Mouse (Mus musculus) cerebellum, adult 2 months (tissue): ENCODE data around the gene Arhgap15. TPM values are rescaled to one million over a fixed set of nuclear protein-coding genes. Genes with fewer than 3 reads are reported as not detected.

Source experiments
- DNase-seq, 2 experiments: peaks; one replicate each; pipeline ENCODE4 v3.0.0; 2021
- H3K27ac ChIP-seq: fragments of 200-500 bp; 2 replicates; pipeline ENCODE4 v1.5.1; 2012; ENCODE audit warnings: low read length, control low read depth, inconsistent platforms; ENCODE audit not compliant: insufficient read depth
- H3K27me3 ChIP-seq: fragments of 200-500 bp; 2 replicates; pipeline ENCODE4 v1.6.1; 2012; ENCODE audit warnings: inconsistent platforms, mild to moderate bottlenecking, low read length, moderate library complexity; ENCODE audit not compliant: control insufficient read depth, insufficient read depth
- H3K4me1 ChIP-seq: fragments of 200-500 bp; 2 replicates; pipeline ENCODE4 v1.6.1; 2011; ENCODE audit warnings: low read length; ENCODE audit not compliant: control insufficient read depth, insufficient read depth
- H3K4me3 ChIP-seq: fragments of 200-500 bp; replicated peaks from 2 replicates; pipeline ENCODE3; 2011; ENCODE audit warnings: mild to moderate bottlenecking, low read depth, low read length, control low read depth; ENCODE audit not compliant: insufficient read depth
- CTCF ChIP-seq: fragments of 200-500 bp; IDR thresholded peaks from 2 replicates; pipeline ENCODE4 v1.5.1; 2011; ENCODE audit warnings: low read depth, mild to moderate bottlenecking, control low read depth, low read length, moderate library complexity, borderline replicate concordance; ENCODE audit not compliant: insufficient read depth
- POLR2A ChIP-seq: fragments of 200-500 bp; IDR thresholded peaks from 2 replicates; pipeline ENCODE4 v1.6.1; 2011; ENCODE audit warnings: low read length, control low read depth, borderline replicate concordance; ENCODE audit not compliant: insufficient read depth
- WGBS: fragments of 180-500 bp; shearing (Covaris S2); methylation state at CpG from one replicate; pipeline ENCODE4 v1.1.7; 2018; 5-methylcytosine and 5-hydroxymethylcytosine counted together
- polyA plus RNA-seq: library from polyadenylated mRNA; depleted of rRNA; stranded (reverse); fragments of >200 nt; gene quantifications from 2 replicates; pipeline ENCODE4 v1.2.3, GENCODE M21; 2012

The Arhgap15 gene
- polyA plus RNA-seq, 1 experiment: 2.3 TPM

GRCm38 (mm10) chr2:43737546-43737945 lies 11.1 kb upstream of the Arhgap15 start:
- Histone ChIP-seq H3K4me3 (no peak overlapping the region), H3K27me3 (no peaks in the 10 kb centered on the region), H3K4me1 (no peaks in the 10 kb centered on the region), H3K27ac (no peak overlapping the region)
- TF ChIP-seq CTCF: no peak
- no peak for TF ChIP-seq POLR2A
- DNase-seq: no peak
- 91% methylated on average over 7 of the region's 7 CpGs for WGBS

GRCm38 (mm10) chr2:43738562-43739112 lies 10.0 kb upstream of the Arhgap15 start:
- 84% methylated on average over 10 of the region's 10 CpGs for WGBS
- DNase-seq: no peak
- Histone ChIP-seq H3K27ac (no peak overlapping the region), H3K4me3 (no peak overlapping the region), H3K4me1 (no peaks in the 10 kb centered on the region), H3K27me3 (no peaks in the 10 kb centered on the region)
- no peak for TF ChIP-seq POLR2A
- TF ChIP-seq CTCF: no peak

- no peaks in the 10 kb centered on the region for H3K4me1 ChIP-seq
- TF ChIP-seq POLR2A (no peak), CTCF (no peak)
- 91% methylated on average over 9 of the region's 9 CpGs for WGBS
- H3K27ac ChIP-seq: no peak overlapping the region
- H3K4me3 ChIP-seq: no peak overlapping the region
- no peak for DNase-seq
- H3K27me3 ChIP-seq: no peaks in the 10 kb centered on the region
These were observed 9.3 kb upstream of the Arhgap15 start for GRCm38 (mm10) chr2:43739190-43739818.

- 80% methylated on average over 3 of the region's 3 CpGs for WGBS
- DNase-seq: no peak
- TF ChIP-seq CTCF (no peak), POLR2A (no peak)
- no peaks in the 10 kb centered on the region for H3K27me3 ChIP-seq
- no peaks in the 10 kb centered on the region for H3K4me1 ChIP-seq
- no peak overlapping the region for H3K27ac ChIP-seq
- H3K4me3 ChIP-seq: no peak overlapping the region
These were observed 697 bp downstream of the Arhgap15 start for GRCm38 (mm10) chr2:43749321-43749720.

GRCm38 (mm10) chr2:43755899-43756298 lies 7.3 kb downstream of the Arhgap15 start:
- DNase-seq: no peak
- H3K27me3 ChIP-seq: no peaks in the 10 kb centered on the region
- no peak for TF ChIP-seq CTCF
- no peak for TF ChIP-seq POLR2A
- WGBS: 96% methylated on average over 3 of the region's 3 CpGs
- no peaks in the 10 kb centered on the region for H3K4me1 ChIP-seq
- H3K27ac ChIP-seq: no peak overlapping the region
- H3K4me3 ChIP-seq: no peak overlapping the region

- Histone ChIP-seq H3K4me3 (no peak overlapping the region), H3K27ac (no peak overlapping the region), H3K27me3 (no peaks in the 10 kb centered on the region), H3K4me1 (no peaks in the 10 kb centered on the region)
- TF ChIP-seq POLR2A: no peak
- TF ChIP-seq CTCF: no peak
- 72% methylated on average over 2 of the region's 2 CpGs for WGBS
- DNase-seq: no peak
These were observed 8.0 kb downstream of the Arhgap15 start for GRCm38 (mm10) chr2:43756626-43757025.

- H3K4me1 ChIP-seq: no peaks in the 10 kb centered on the region
- no peak for TF ChIP-seq CTCF
- TF ChIP-seq POLR2A: no peak
- no peaks in the 10 kb centered on the region for H3K27me3 ChIP-seq
- WGBS: 93% methylated on average over 3 of the region's 3 CpGs
- H3K4me3 ChIP-seq: no peak overlapping the region
- H3K27ac ChIP-seq: no peak overlapping the region
- DNase-seq: no peak
These were observed 13.1 kb downstream of the Arhgap15 start for GRCm38 (mm10) chr2:43761735-43762134.

- TF ChIP-seq CTCF: no peak
- TF ChIP-seq POLR2A: no peak
- WGBS: 19% methylated on average over 5 of the region's 5 CpGs
- Histone ChIP-seq H3K27me3 (no peaks in the 10 kb centered on the region), H3K4me3 (no peak overlapping the region), H3K4me1 (no peaks in the 10 kb centered on the region), H3K27ac (no peak overlapping the region)
- no peak for DNase-seq
These were observed 14.7 kb downstream of the Arhgap15 start for GRCm38 (mm10) chr2:43763279-43763678.
